ENCODE assay signal across 8 mouse cellular contexts in genomic region chr16:10501865-10502264, GRCm38 (mm10). TPM values are rescaled to one million over a fixed set of nuclear protein-coding genes. Genes with fewer than 3 reads are reported as not detected.
DNase-seq lines count a peak whose midpoint lies in the region; ATAC-seq lines count a peak whose summit lies in the region.

No protein-coding gene starts in this region.

- no peak overlapping the region for H3K27ac ChIP-seq in midbrain, embryonic 14.5 days (replicated peaks; ENCODE audit: low read depth, low read length)
- H3K27ac ChIP-seq in midbrain, embryonic 13.5 days, result no peak overlapping the region

- intact Hi-C loops in left cerebral cortex, postnatal 10 days (cut with DNase I), result no loop called here

- H3K27me3 ChIP-seq in midbrain, embryonic 14.5 days (ENCODE audit: control insufficient read depth, insufficient read depth, low read length), result no peaks in the 10 kb centered on the region
- no peaks in the 10 kb centered on the region for H3K27me3 ChIP-seq in midbrain, embryonic 13.5 days

- peak; percentile 21 to 70 for DNase-seq in adrenal gland, adult (ENCODE audit: inconsistent age in 2 of 2, low spot score in 1 of 2)
- no peak for DNase-seq in adrenal gland, adult 8-10 months
- peak; percentile 41 for DNase-seq in midbrain, embryonic 14.5 days
- peak; percentile 67 for DNase-seq in kidney, postnatal 14 days
- DNase-seq in ovary, postnatal 10 days (ENCODE audit: low spot score), result peak; percentile 25
- DNase-seq in left cerebral cortex, postnatal 10 days (ENCODE audit: extremely low spot score in 1 of 2, low spot score in 2 of 2), result no peak

- WGBS in midbrain, embryonic 14.5 days, result 20% methylated on average over 8 of the region's 8 CpGs
- 18% methylated on average over 8 of the region's 8 CpGs for WGBS in midbrain, embryonic 13.5 days

- H3K4me1 ChIP-seq in midbrain, embryonic 14.5 days (ENCODE audit: control insufficient read depth, insufficient read depth, low read length), result no peaks in the 10 kb centered on the region
- H3K4me1 ChIP-seq in midbrain, embryonic 13.5 days (replicated peaks), result no peaks in the 10 kb centered on the region

- no peaks in the 10 kb centered on the region for H3K9me3 ChIP-seq in midbrain, embryonic 14.5 days (ENCODE audit: control insufficient read depth, low read length)
- H3K9me3 ChIP-seq in midbrain, embryonic 13.5 days, result no peaks in the 10 kb centered on the region

- H3K36me3 ChIP-seq in midbrain, embryonic 14.5 days (ENCODE audit: control insufficient read depth, insufficient read depth, low read length), result no peaks in the 10 kb centered on the region
- H3K36me3 ChIP-seq in midbrain, embryonic 13.5 days, result no peaks in the 10 kb centered on the region

- no peak for ATAC-seq in midbrain, embryonic 14.5 days (ENCODE audit: low FRiP score, low TSS enrichment)
- ATAC-seq in midbrain, embryonic 13.5 days, result no peak
- no peak for ATAC-seq in activated CD4-positive, CD25-positive, alpha-beta regulatory T cell, adult 4 months

- no peak overlapping the region for H3K4me2 ChIP-seq in midbrain, embryonic 14.5 days (ENCODE audit: low read length)
- H3K4me2 ChIP-seq in midbrain, embryonic 13.5 days (replicated peaks), result no peak overlapping the region

- no peak overlapping the region for H3K9ac ChIP-seq in midbrain, embryonic 14.5 days (replicated peaks; ENCODE audit: low read length)
- no peak overlapping the region for H3K9ac ChIP-seq in midbrain, embryonic 13.5 days (replicated peaks)

- no peak overlapping the region for H3K4me3 ChIP-seq in midbrain, embryonic 14.5 days (replicated peaks; ENCODE audit: low read depth, low read length)
- no peak overlapping the region for H3K4me3 ChIP-seq in midbrain, embryonic 13.5 days (replicated peaks)

RNA-seq across cellular contexts. Expression of gene Ciita, which starts 22.0 kb away (rescaled TPM):
- 1 to 10 TPM; 1.8 to 6.0 (median 4.7) TPM for total RNA-seq in adrenal gland, adult 8-10 months (2022)
- 0.57 and 0.58 TPM in 2 replicates for polyA plus RNA-seq in midbrain, embryonic 14.5 days (2014; fragmentation: Nextera tagmentation; extraction: Ambion mirVana)
- polyA plus RNA-seq in midbrain, embryonic 13.5 days (2015; fragmentation: Nextera tagmentation; extraction: Ambion mirVana), result 0.40 and 0.67 TPM in 2 replicates
- total RNA-seq in left cerebral cortex, postnatal 10 days (2021), result not detected
- 1 to 10 TPM; 1.3 to 4.3 TPM for polyA plus RNA-seq in activated CD4-positive, CD25-positive, alpha-beta regulatory T cell, adult 4 months (2017; shearing (Covaris generic))

RNA-seq across cellular contexts. Expression of gene Dexi, which starts 41.0 kb away (rescaled TPM):
- 10 to 100 TPM; 21.3 to 29.9 (median 25.9) TPM for total RNA-seq in adrenal gland, adult 8-10 months (2022)
- polyA plus RNA-seq in midbrain, embryonic 14.5 days (2014; fragmentation: Nextera tagmentation; extraction: Ambion mirVana), result 21.8 and 25.3 TPM in 2 replicates
- 14.8 and 18.2 TPM in 2 replicates for polyA plus RNA-seq in midbrain, embryonic 13.5 days (2015; fragmentation: Nextera tagmentation; extraction: Ambion mirVana)
- total RNA-seq in left cerebral cortex, postnatal 10 days (2021), result 10 to 100 TPM; 27.5 to 30.2 TPM
- 1 to 10 TPM; 3.0 to 3.1 TPM for polyA plus RNA-seq in activated CD4-positive, CD25-positive, alpha-beta regulatory T cell, adult 4 months (2017; shearing (Covaris generic))

RNA-seq across cellular contexts. Expression of gene Clec16a, which starts 43.3 kb away (rescaled TPM):
- total RNA-seq in adrenal gland, adult 8-10 months (2022), result 10 to 100 TPM; 37.2 to 55.9 (median 51.3) TPM
- polyA plus RNA-seq in midbrain, embryonic 14.5 days (2014; fragmentation: Nextera tagmentation; extraction: Ambion mirVana), result 78.4 and 79.3 TPM in 2 replicates
- 65.7 and 70.2 TPM in 2 replicates for polyA plus RNA-seq in midbrain, embryonic 13.5 days (2015; fragmentation: Nextera tagmentation; extraction: Ambion mirVana)
- total RNA-seq in left cerebral cortex, postnatal 10 days (2021), result 10 to 100 TPM; 69.3 to 71.5 TPM
- polyA plus RNA-seq in activated CD4-positive, CD25-positive, alpha-beta regulatory T cell, adult 4 months (2017; shearing (Covaris generic)), result 1 to 10 TPM; 7.0 to 7.8 TPM

RNA-seq across cellular contexts. Expression of gene Tvp23a, which starts 54.7 kb away (rescaled TPM):
- total RNA-seq in adrenal gland, adult 8-10 months (2022), result 1 to 10 TPM; 1.5 to 3.6 (median 3.2) TPM
- polyA plus RNA-seq in midbrain, embryonic 14.5 days (2014; fragmentation: Nextera tagmentation; extraction: Ambion mirVana), result 39.1 and 45.2 TPM in 2 replicates
- 42.9 and 44.1 TPM in 2 replicates for polyA plus RNA-seq in midbrain, embryonic 13.5 days (2015; fragmentation: Nextera tagmentation; extraction: Ambion mirVana)
- 10 to 100 TPM; 38.5 to 39.7 TPM for total RNA-seq in left cerebral cortex, postnatal 10 days (2021)
- polyA plus RNA-seq in activated CD4-positive, CD25-positive, alpha-beta regulatory T cell, adult 4 months (2017; shearing (Covaris generic)), result 1 to 10 TPM; 1.4 to 1.6 TPM

Comparison
In these comparisons a context has a peak if more than half of its experiments do, and no peak if none do; other contexts are left out.
1. DNase-seq: peak in adrenal gland, adult (2 of 2), midbrain, embryonic 14.5 days (single experiment), kidney, postnatal 14 days (single experiment) and ovary, postnatal 10 days (single experiment); none in adrenal gland, adult 8-10 months (single experiment) and left cerebral cortex, postnatal 10 days (0 of 2).